Mouse (Mus musculus) B cell, adult (primary cell): ENCODE results near the gene Emp2. TPM values are rescaled to one million over a fixed set of nuclear protein-coding genes. Genes with fewer than 3 reads are reported as not detected.

Experiments used
- total RNA-seq: library from RNA; stranded (reverse); gene quantifications from 4 replicates; pipeline ENCODE4 v1.2.4, GENCODE M21; 2023; ENCODE audit not compliant: inconsistent age

Emp2 gene
- total RNA-seq, result 0.13 TPM in 1 of 4 replicates, not detected in the others

GRCm38 (mm10) chr16:10313646-10314088 lies at the start of gene Emp2:
TSS of gene Emp2 (minus strand) at chr16:10313968.

Other genes starting within 250 kb of the Emp2 start
- gene Rpl39l, start 143.7 kb downstream of the Emp2 start, total RNA-seq, result not detected in 4 replicates
- not detected in 4 replicates for gene Atf7ip2, start 121.3 kb downstream of the Emp2 start, total RNA-seq
- gene Tekt5, start 81.5 kb upstream of the Emp2 start, total RNA-seq, result not detected in 4 replicates
- 56.1 to 61.3 TPM (median 60.7 TPM) in 4 replicates for gene Nubp1, start 98.0 kb upstream of the Emp2 start, total RNA-seq
- not detected in 4 replicates for gene Tvp23a, start 133.4 kb upstream of the Emp2 start, total RNA-seq
- 244 to 287 TPM (median 262 TPM) in 4 replicates for gene Ciita, start 166.1 kb upstream of the Emp2 start, total RNA-seq
- 17.1 to 19.1 TPM (median 17.8 TPM) in 4 replicates for gene Dexi, start 229.1 kb upstream of the Emp2 start, total RNA-seq
- 33.4 to 40.2 TPM (median 39.2 TPM) in 4 replicates for gene Clec16a, start 231.4 kb upstream of the Emp2 start, total RNA-seq